Comparison of ENCODE assay signal across 9 mouse cellular contexts in the genomic region with DNA sequence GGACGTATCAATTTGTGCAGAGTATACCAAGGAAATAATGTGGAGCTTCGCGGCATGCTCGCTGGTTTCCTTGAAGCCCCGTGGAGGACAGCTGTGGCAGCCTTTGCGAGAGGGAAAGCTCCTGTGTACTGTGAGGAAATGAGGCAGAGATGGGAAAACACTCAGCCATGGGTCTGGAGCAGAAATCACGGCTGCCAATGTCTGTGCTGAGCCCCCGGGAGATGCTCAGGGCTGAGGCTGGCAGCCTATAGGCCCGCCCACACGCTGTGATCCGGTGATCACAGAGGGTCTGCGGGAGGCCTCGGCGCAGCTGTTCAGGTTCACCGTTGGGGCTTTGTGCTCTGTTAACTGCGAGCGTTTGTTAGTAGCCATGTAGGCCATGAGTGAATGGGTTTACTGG. TPM values are rescaled to one million over a fixed set of nuclear protein-coding genes. Genes with fewer than 3 reads are reported as not detected.
DNase-seq lines count a peak whose midpoint lies in the region; ATAC-seq and TF ChIP-seq lines count a peak whose summit lies in the region.
"Had no signal": no experiment of that assay in that cellular context is flagged by ENCODE, and none has a peak within 500 bp of the region (broad histone marks: within the 10 kb centered on the region; RNA-seq: fewer than 3 reads in every experiment).

No protein-coding gene starts in this region.

- H3K27me3 ChIP-seq in embryonic facial prominence, embryonic 12.5 days = no peaks in the 10 kb centered on the region
- no peaks in the 10 kb centered on the region for H3K27me3 ChIP-seq in hindbrain, embryonic 11.5 days (ENCODE audit: control insufficient read depth, insufficient read depth, low read length)
- H3K27me3 ChIP-seq in neural tube, embryonic 11.5 days (ENCODE audit: control insufficient read depth, insufficient read depth, low read length) = no peaks in the 10 kb centered on the region

- H3K27ac ChIP-seq in layer of hippocampus, adult 2 months = peak overlapping the region; percentile 57
- H3K27ac ChIP-seq in embryonic facial prominence, embryonic 12.5 days = no peak overlapping the region
- peak overlapping the region; percentile 65 for H3K27ac ChIP-seq in hindbrain, embryonic 11.5 days (ENCODE audit: low read depth, low read length)
- H3K27ac ChIP-seq in neural tube, embryonic 11.5 days (ENCODE audit: low read depth, low read length) = peak overlapping the region; percentile 79

- no peak overlapping the region for H3K9ac ChIP-seq in embryonic facial prominence, embryonic 12.5 days
- peak overlapping the region; percentile 17; the same call in 1 of the 2 replicates for H3K9ac ChIP-seq in hindbrain, embryonic 11.5 days (ENCODE audit: low read depth, low read length)
- 0 out of 2 replicates have a peak overlapping the region, but pooled peaks have one; percentile 39 for H3K9ac ChIP-seq in neural tube, embryonic 11.5 days (ENCODE audit: low read length)

- ATAC-seq in embryonic facial prominence, embryonic 12.5 days (ENCODE audit: insufficient number of reproducible peaks, insufficient read depth, low FRiP score, low TSS enrichment) = peak; percentile 87
- ATAC-seq in hindbrain, embryonic 11.5 days (ENCODE audit: low FRiP score) = peak; percentile 91
- peak; percentile 79; the same call in 1 of the 2 replicates for ATAC-seq in neural tube, embryonic 11.5 days (ENCODE audit: insufficient read depth, low FRiP score, low TSS enrichment)

- H3K4me3 ChIP-seq in layer of hippocampus, adult 2 months = no peak overlapping the region
- H3K4me3 ChIP-seq in embryonic facial prominence, embryonic 12.5 days = no peak overlapping the region
- no peak overlapping the region for H3K4me3 ChIP-seq in hindbrain, embryonic 11.5 days (ENCODE audit: low read depth, low read length)
- H3K4me3 ChIP-seq in neural tube, embryonic 11.5 days (ENCODE audit: low read depth, low read length) = no peak overlapping the region

- H3K36me3 ChIP-seq in embryonic facial prominence, embryonic 12.5 days = no peaks in the 10 kb centered on the region
- no peaks in the 10 kb centered on the region for H3K36me3 ChIP-seq in hindbrain, embryonic 11.5 days (ENCODE audit: control insufficient read depth, insufficient read depth, low read length)
- no peaks in the 10 kb centered on the region for H3K36me3 ChIP-seq in neural tube, embryonic 11.5 days (ENCODE audit: control insufficient read depth, insufficient read depth, low read length)

- H3K9me3 ChIP-seq in embryonic facial prominence, embryonic 12.5 days = no peaks in the 10 kb centered on the region
- no peaks in the 10 kb centered on the region for H3K9me3 ChIP-seq in hindbrain, embryonic 11.5 days (ENCODE audit: control insufficient read depth, low read length)
- no peaks in the 10 kb centered on the region for H3K9me3 ChIP-seq in neural tube, embryonic 11.5 days (ENCODE audit: control insufficient read depth, low read length)

- peak overlapping the region; percentile 38 for H3K4me2 ChIP-seq in embryonic facial prominence, embryonic 12.5 days (replicated peaks)
- peak overlapping the region; percentile 15; the same call in 1 of the 2 replicates for H3K4me2 ChIP-seq in hindbrain, embryonic 11.5 days (replicated peaks; ENCODE audit: low read depth, low read length)
- peak overlapping the region; percentile 30 for H3K4me2 ChIP-seq in neural tube, embryonic 11.5 days (ENCODE audit: low read depth)
- H3K4me2 ChIP-seq: liver, embryonic 11.5 days had no signal

- H3K4me1 ChIP-seq in embryonic facial prominence, embryonic 12.5 days = peaks cover 10% of the 10 kb centered on the region; the same call in 1 of the 2 replicates
- H3K4me1 ChIP-seq in hindbrain, embryonic 11.5 days (replicated peaks; ENCODE audit: control insufficient read depth, insufficient read depth, low read length) = 0 out of 2 replicates have a peak, but pooled peaks cover 2% of the 10 kb centered on the region
- H3K4me1 ChIP-seq in neural tube, embryonic 11.5 days (ENCODE audit: control insufficient read depth, insufficient read depth, low read length) = peaks cover 9% of the 10 kb centered on the region; the same call in 1 of the 2 replicates

- WGBS in embryonic facial prominence, embryonic 12.5 days = 7% methylated on average over 17 of the region's 17 CpGs
- 11% methylated on average over 17 of the region's 17 CpGs for WGBS in hindbrain, embryonic 11.5 days
- 9% methylated on average over 17 of the region's 17 CpGs for WGBS in neural tube, embryonic 11.5 days

- no peak for TF ChIP-seq CTCF in layer of hippocampus, adult 2 months (conservative IDR thresholded peaks at IDR 0.05)

- DNase-seq in layer of hippocampus, adult 2 months (ENCODE audit: low spot score in 2 of 2) = no peak
- no peak for DNase-seq in layer of hippocampus, postnatal 10 days (ENCODE audit: low spot score in 2 of 2)
- DNase-seq in hindbrain, embryonic 11.5 days (ENCODE audit: low spot score) = peak; percentile 64
- peak; percentile 71 for DNase-seq in neural tube, embryonic 11.5 days (ENCODE audit: low spot score)
- no peak for DNase-seq in urinary bladder, adult 18-20 months (ENCODE audit: low spot score in 2 of 2)
- DNase-seq in ovary, adult 18-20 months (ENCODE audit: low spot score) = no peak
- DNase-seq: right cerebral cortex, postnatal 25 days had no signal

RNA-seq across cellular contexts. Expression of a gene that starts 51.8 kb away (rescaled TPM):
- 10 to 100 TPM; 50.8 to 51.9 TPM for total RNA-seq in layer of hippocampus, adult 2 months (2021)
- 10 to 100 TPM; 54.4 to 58.7 TPM for total RNA-seq in layer of hippocampus, postnatal 10 days (2021)
- polyA plus RNA-seq in embryonic facial prominence, embryonic 12.5 days (2016; fragmentation: Nextera tagmentation; extraction: Ambion mirVana) = 47.2 and 47.9 TPM in 2 replicates
- 47.6 and 48.8 TPM in 2 replicates for polyA plus RNA-seq in hindbrain, embryonic 11.5 days (2014; fragmentation: Nextera tagmentation; extraction: Ambion mirVana)
- polyA plus RNA-seq in neural tube, embryonic 11.5 days (2014; fragmentation: Nextera tagmentation; extraction: Ambion mirVana) = 48.2 and 48.5 TPM in 2 replicates

RNA-seq across cellular contexts. Expression of a gene that starts 52.1 kb away (rescaled TPM):
- total RNA-seq in layer of hippocampus, adult 2 months (2021) = 100 to 1,000 TPM; 203 to 216 TPM
- 100 to 1,000 TPM; 200 to 236 TPM for total RNA-seq in layer of hippocampus, postnatal 10 days (2021)
- 248 and 261 TPM in 2 replicates for polyA plus RNA-seq in embryonic facial prominence, embryonic 12.5 days (2016; fragmentation: Nextera tagmentation; extraction: Ambion mirVana)
- polyA plus RNA-seq in hindbrain, embryonic 11.5 days (2014; fragmentation: Nextera tagmentation; extraction: Ambion mirVana) = 268 and 286 TPM in 2 replicates
- 271 and 289 TPM in 2 replicates for polyA plus RNA-seq in neural tube, embryonic 11.5 days (2014; fragmentation: Nextera tagmentation; extraction: Ambion mirVana)

Comparison
In these comparisons a context has a peak if more than half of its experiments do, and no peak if none do; other contexts are left out.
1. DNase-seq: peak in hindbrain, embryonic 11.5 days (single experiment) and neural tube, embryonic 11.5 days (single experiment); none in layer of hippocampus, adult 2 months (0 of 2), layer of hippocampus, postnatal 10 days (0 of 2), urinary bladder, adult 18-20 months (0 of 2) and ovary, adult 18-20 months (single experiment).
2. Peak in every context shown above with its lines, with median percentiles within 50 percentile points of each other: ATAC-seq and H3K4me2 ChIP-seq.